Mouse (Mus musculus) midbrain, embryonic 12.5 days (tissue): Measurements from ENCODE around the gene Mprip. TPM values are rescaled to one million over a fixed set of nuclear protein-coding genes. Genes with fewer than 3 reads are reported as not detected.
A peak's percentile ranks its signal among the peaks of the same experiment; 100 is the strongest.
"Not testable (repeated sequence)": the region's sequence is repeated elsewhere in the genome, so short reads cannot be mapped to it uniquely, and the experiment has no call there.

Experiments used
- ATAC-seq: fragments of 200-750 bp; cut with Nextera tagmentation; 2 replicates; pipeline ENCODE4 v1.8.0; 2017; ENCODE audit warnings: low read depth, moderate TSS enrichment, moderate library complexity; ENCODE audit not compliant: low FRiP score
- H3K27ac ChIP-seq: fragments of 300-500 bp; sonication (generic); replicated peaks from 2 replicates; pipeline ENCODE4 v1.5.1; 2016; ENCODE audit warnings: mild to moderate bottlenecking
- H3K27me3 ChIP-seq: fragments of 300-500 bp; sonication (generic); 2 replicates; pipeline ENCODE4 v1.6.1; 2016; ENCODE audit warnings: mild to moderate bottlenecking
- H3K36me3 ChIP-seq: fragments of 300-500 bp; sonication (generic); 2 replicates; pipeline ENCODE4 v1.6.1; 2016
- H3K4me1 ChIP-seq: fragments of 300-500 bp; sonication (generic); 2 replicates; pipeline ENCODE4 v1.6.1; 2016
- H3K4me2 ChIP-seq: fragments of 300-500 bp; sonication (generic); replicated peaks from 2 replicates; pipeline ENCODE4 v1.6.1; 2016; ENCODE audit warnings: mild to moderate bottlenecking, moderate library complexity
- H3K4me3 ChIP-seq: fragments of 300-500 bp; sonication (generic); 2 replicates; pipeline ENCODE4 v1.5.1; 2016; ENCODE audit warnings: mild to moderate bottlenecking
- H3K9ac ChIP-seq: fragments of 300-500 bp; sonication (generic); replicated peaks from 2 replicates; pipeline ENCODE4 v1.6.1; 2016; ENCODE audit warnings: mild to moderate bottlenecking, moderate library complexity
- H3K9me3 ChIP-seq: fragments of 300-500 bp; sonication (generic); 2 replicates; pipeline ENCODE4 v1.6.1; 2016; ENCODE audit warnings: mild to moderate bottlenecking
- WGBS: fragments of 180-500 bp; shearing (Covaris S2); methylation state at CpG from one replicate; pipeline ENCODE4 v1.1.7; 2016; 5-methylcytosine and 5-hydroxymethylcytosine counted together
- polyA plus RNA-seq: library from polyadenylated mRNA; unstranded; fragments of >200 nt; fragmentation: Nextera tagmentation; extraction: Ambion mirVana; gene quantifications from 2 replicates; pipeline ENCODE4 v1.2.1, GENCODE M21; 2016

Mprip gene
- 73.0 and 75.6 TPM in 2 replicates for polyA plus RNA-seq

GRCm38 (mm10) chr11:59661005-59661404, at the start of gene Mprip:
Mprip (plus strand) TSS chr11:59661305.
- H3K27me3 ChIP-seq, result peaks cover 8% of the 10 kb centered on the region; the same call in 1 of the 2 replicates
- H3K9ac ChIP-seq, result peak within 1 kb of the TSS; percentile 68
- peak within 1 kb of the TSS; percentile 64 for H3K27ac ChIP-seq
- peak within 1 kb of the TSS; percentile 69 for H3K4me3 ChIP-seq
- H3K4me1 ChIP-seq, result peaks cover 34% of the 10 kb centered on the region
- no peaks in the 10 kb centered on the region for H3K36me3 ChIP-seq
- no peaks in the 10 kb centered on the region for H3K9me3 ChIP-seq
- no peak for ATAC-seq
- H3K4me2 ChIP-seq, result peak within 1 kb of the TSS; percentile 92
- WGBS, result 45% methylated on average over 3 of the region's 3 CpGs

- 89% methylated on average over 5 of the region's 5 CpGs for WGBS
- no peak overlapping the region for H3K4me2 ChIP-seq
- no peak for ATAC-seq
- no peak overlapping the region for H3K9ac ChIP-seq
- H3K27ac ChIP-seq, result no peak overlapping the region
- no peaks in the 10 kb centered on the region for H3K9me3 ChIP-seq
- H3K27me3 ChIP-seq, result no peaks in the 10 kb centered on the region
- H3K4me3 ChIP-seq, result no peak overlapping the region
- no peaks in the 10 kb centered on the region for H3K36me3 ChIP-seq
- no peaks in the 10 kb centered on the region for H3K4me1 ChIP-seq
These were observed 49.5 kb upstream of the Mprip start for GRCm38 (mm10) chr11:59611646-59612045.

GRCm38 (mm10) chr11:59614120-59614519, 47.0 kb upstream of the Mprip start:
- H3K27ac ChIP-seq, result no peak overlapping the region
- no peak overlapping the region for H3K4me2 ChIP-seq
- no peaks in the 10 kb centered on the region for H3K9me3 ChIP-seq
- H3K27me3 ChIP-seq, result no peaks in the 10 kb centered on the region
- no peak overlapping the region for H3K9ac ChIP-seq
- H3K4me1 ChIP-seq, result no peaks in the 10 kb centered on the region
- H3K36me3 ChIP-seq, result no peaks in the 10 kb centered on the region
- no peak for ATAC-seq
- no peak overlapping the region for H3K4me3 ChIP-seq
- WGBS, result 61% methylated on average over 4 of the region's 4 CpGs

- not testable (repeated sequence) for H3K4me2 ChIP-seq, H3K4me1 ChIP-seq, H3K27ac ChIP-seq, ATAC-seq, H3K9ac ChIP-seq, H3K36me3 ChIP-seq, H3K4me3 ChIP-seq, H3K27me3 ChIP-seq, H3K9me3 ChIP-seq
- 90% methylated on average over 2 of the region's 2 CpGs for WGBS
These were observed 44.1 kb upstream of the Mprip start for GRCm38 (mm10) chr11:59616986-59617385.

- Histone ChIP-seq H3K27ac (no peak overlapping the region), H3K36me3 (no peaks in the 10 kb centered on the region), H3K4me1 (no peaks in the 10 kb centered on the region), H3K9ac (no peak overlapping the region), H3K9me3 (no peaks in the 10 kb centered on the region), H3K4me3 (no peak overlapping the region), H3K27me3 (peaks cover 6% of the 10 kb centered on the region; the same call in 1 of the 2 replicates), H3K4me2 (no peak overlapping the region)
- no peak for ATAC-seq
- WGBS, result 79% methylated on average over 3 of the region's 3 CpGs
These were observed 38.9 kb upstream of the Mprip start for GRCm38 (mm10) chr11:59622214-59622613.

GRCm38 (mm10) chr11:59624017-59624630, 37.0 kb upstream of the Mprip start:
- H3K36me3 ChIP-seq, result no peaks in the 10 kb centered on the region
- 44% methylated on average over 6 of the region's 6 CpGs for WGBS
- H3K27ac ChIP-seq, result no peak overlapping the region
- H3K4me2 ChIP-seq, result no peak overlapping the region
- H3K27me3 ChIP-seq, result peaks cover 6% of the 10 kb centered on the region; the same call in 1 of the 2 replicates
- H3K9me3 ChIP-seq, result no peaks in the 10 kb centered on the region
- no peaks in the 10 kb centered on the region for H3K4me1 ChIP-seq
- no peak overlapping the region for H3K9ac ChIP-seq
- no peak overlapping the region for H3K4me3 ChIP-seq
- ATAC-seq, result no peak

GRCm38 (mm10) chr11:59626192-59626591, 34.9 kb upstream of the Mprip start:
- Histone ChIP-seq H3K36me3 (no peaks in the 10 kb centered on the region), H3K4me1 (no peaks in the 10 kb centered on the region), H3K4me3 (no peak overlapping the region), H3K4me2 (no peak overlapping the region), H3K27me3 (peaks cover 6% of the 10 kb centered on the region; the same call in 1 of the 2 replicates), H3K9ac (no peak overlapping the region), H3K27ac (no peak overlapping the region), H3K9me3 (no peaks in the 10 kb centered on the region)
- WGBS, result 91% methylated on average over 7 of the region's 7 CpGs
- ATAC-seq, result no peak

GRCm38 (mm10) chr11:59628177-59628576, 32.9 kb upstream of the Mprip start:
- 82% methylated on average over 5 of the region's 5 CpGs for WGBS
- H3K9me3 ChIP-seq, result no peaks in the 10 kb centered on the region

GRCm38 (mm10) chr11:59629871-59630270, 31.2 kb upstream of the Mprip start:
- Histone ChIP-seq H3K36me3 (no peaks in the 10 kb centered on the region), H3K9me3 (no peaks in the 10 kb centered on the region), H3K4me3 (no peak overlapping the region), H3K27me3 (no peaks in the 10 kb centered on the region), H3K9ac (no peak overlapping the region), H3K27ac (no peak overlapping the region), H3K4me2 (no peak overlapping the region), H3K4me1 (no peaks in the 10 kb centered on the region)
- 87% methylated on average over 5 of the region's 5 CpGs for WGBS
- ATAC-seq, result no peak

More at GRCm38 (mm10) chr11:59628177-59628576, 32.9 kb upstream of the Mprip start:
- Histone ChIP-seq H3K27ac (no peak overlapping the region), H3K36me3 (no peaks in the 10 kb centered on the region), H3K27me3 (peaks cover 6% of the 10 kb centered on the region; the same call in 1 of the 2 replicates), H3K4me1 (no peaks in the 10 kb centered on the region), H3K4me2 (no peak overlapping the region), H3K9ac (no peak overlapping the region), H3K4me3 (no peak overlapping the region)
- no peak for ATAC-seq

GRCm38 (mm10) chr11:59631980-59632379, 29.1 kb upstream of the Mprip start:
- WGBS, result 86% methylated on average over 4 of the region's 4 CpGs
- ATAC-seq, result no peak
- Histone ChIP-seq H3K27ac (no peak overlapping the region), H3K4me3 (no peak overlapping the region), H3K9me3 (no peaks in the 10 kb centered on the region), H3K4me1 (no peaks in the 10 kb centered on the region), H3K4me2 (no peak overlapping the region), H3K27me3 (no peaks in the 10 kb centered on the region), H3K36me3 (no peaks in the 10 kb centered on the region), H3K9ac (no peak overlapping the region)

- 23% methylated on average over 5 of the region's 5 CpGs for WGBS
- Histone ChIP-seq H3K27me3 (no peaks in the 10 kb centered on the region), H3K36me3 (no peaks in the 10 kb centered on the region), H3K9me3 (no peaks in the 10 kb centered on the region), H3K4me1 (no peaks in the 10 kb centered on the region), H3K9ac (no peak overlapping the region), H3K4me3 (no peak overlapping the region), H3K4me2 (no peak overlapping the region), H3K27ac (no peak overlapping the region)
- no peak for ATAC-seq
These were observed 28.1 kb upstream of the Mprip start for GRCm38 (mm10) chr11:59633037-59633436.

GRCm38 (mm10) chr11:59634001-59634660, 27.0 kb upstream of the Mprip start:
- ATAC-seq, result no peak
- WGBS, result 89% methylated on average over 7 of the region's 7 CpGs

More at GRCm38 (mm10) chr11:59634001-59634660, 27.0 kb upstream of the Mprip start:
- Histone ChIP-seq H3K9me3 (no peaks in the 10 kb centered on the region), H3K36me3 (no peaks in the 10 kb centered on the region), H3K9ac (no peak overlapping the region), H3K27ac (no peak overlapping the region), H3K4me1 (no peaks in the 10 kb centered on the region), H3K4me3 (no peak overlapping the region), H3K27me3 (no peaks in the 10 kb centered on the region), H3K4me2 (no peak overlapping the region)
